Mouse (Mus musculus): ENCODE results near the gene Hcn2. TPM values are rescaled to one million over a fixed set of nuclear protein-coding genes. Genes with fewer than 3 reads are reported as not detected.

The Hcn2 gene
- 0.09 and 0.17 TPM in 2 replicates for polyA plus RNA-seq (2012; rRNA removed)
- not detected in 2 replicates for polyA plus RNA-seq (2014; fragmentation: Nextera tagmentation; extraction: Ambion mirVana)

DNA sequence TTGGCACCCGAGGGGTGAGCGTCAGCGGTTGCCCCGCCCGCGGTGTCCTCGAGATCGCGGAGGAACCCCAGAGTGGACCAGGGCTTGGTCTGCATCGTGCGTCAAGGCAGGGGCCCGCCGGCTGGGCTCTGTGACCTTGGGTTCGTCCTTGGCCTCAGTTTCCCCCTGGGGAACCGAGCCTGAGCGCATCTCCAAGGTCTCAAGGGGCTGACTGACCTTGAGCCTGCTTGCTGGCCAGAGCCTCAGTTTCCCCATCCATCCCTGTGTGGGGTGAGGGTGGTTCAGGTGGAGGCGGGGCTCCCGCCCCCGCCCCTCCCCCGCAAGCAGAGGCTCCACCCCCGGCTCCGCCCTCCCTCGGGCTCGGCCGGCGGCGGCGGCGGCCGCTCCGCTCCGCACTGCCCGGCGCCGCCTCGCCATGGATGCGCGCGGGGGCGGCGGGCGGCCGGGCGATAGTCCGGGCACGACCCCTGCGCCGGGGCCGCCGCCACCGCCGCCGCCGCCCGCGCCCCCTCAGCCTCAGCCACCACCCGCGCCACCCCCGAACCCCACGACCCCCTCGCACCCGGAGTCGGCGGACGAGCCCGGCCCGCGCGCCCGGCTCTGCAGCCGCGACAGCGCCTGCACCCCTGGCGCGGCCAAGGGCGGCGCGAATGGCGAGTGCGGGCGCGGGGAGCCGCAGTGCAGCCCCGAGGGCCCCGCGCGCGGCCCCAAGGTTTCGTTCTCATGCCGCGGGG lies at the start of gene Hcn2:
Gene Hcn2, plus strand, starts transcription at position 381 of the 734 bp plus-strand sequence.
- H3K27me3 ChIP-seq (ENCODE audit: control insufficient read depth, insufficient read depth, low read length), result peaks cover 45% of the 10 kb centered on the region

DNA sequence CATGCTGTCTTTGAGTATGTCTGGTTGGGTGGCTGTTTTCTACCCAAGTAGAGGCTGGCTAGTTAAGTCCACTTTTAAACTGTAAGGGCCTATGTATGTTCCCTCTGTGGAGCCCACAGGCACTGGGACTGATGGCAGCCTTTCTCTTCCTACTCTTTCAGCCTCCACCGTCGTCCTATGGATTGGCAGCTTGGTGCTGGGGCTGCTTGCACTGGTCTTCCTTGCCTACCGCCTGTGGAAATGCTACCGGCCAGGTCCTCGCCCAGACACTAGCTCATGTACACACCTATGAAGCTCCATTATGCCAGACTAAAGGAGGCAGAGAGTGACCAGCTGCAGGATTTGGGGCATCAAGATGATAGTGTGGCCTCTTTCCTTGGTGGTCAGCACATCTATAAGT lies 48.4 kb upstream of the Hcn2 start:
- DNase-seq (ENCODE audit: low read depth in 3 of 3, low spot score in 3 of 3), result no peak
- Histone ChIP-seq H3K4me2 (ENCODE audit: low read depth) (no peak overlapping the region; the same call in 1 of the 2 replicates), H3K27ac (no peak overlapping the region), H3K27me3 (ENCODE audit: control insufficient read depth, insufficient read depth, low read length) (no peaks in the 10 kb centered on the region), H3K9me3 (ENCODE audit: control insufficient read depth, low read length) (no peaks in the 10 kb centered on the region), H3K9ac (replicated peaks) (no peak overlapping the region; the same call in 1 of the 2 replicates), H3K4me1 (replicated peaks; ENCODE audit: control insufficient read depth in 2 of 2, insufficient read depth in 2 of 2, low read length in 1 of 2) (peaks cover 6 to 11% of the 10 kb centered on the region in 2 experiments), H3K36me3 (replicated peaks; ENCODE audit: control insufficient read depth, insufficient read depth, low read depth) (no peaks in the 10 kb centered on the region), H3K4me3 (ENCODE audit: insufficient read depth in 1 of 2, low read depth in 2 of 2, low read length in 2 of 2) (no peak overlapping the region)
- ATAC-seq (ENCODE audit: insufficient read depth), result no peak
- 65% methylated on average over 5 of the region's 5 CpGs for WGBS (ENCODE audit: insufficient replicate concordance)
- no peak for TF ChIP-seq CTCF (IDR thresholded peaks at IDR 0.05; ENCODE audit: low read depth)
- no peak for TF ChIP-seq EP300 (IDR thresholded peaks at IDR 0.05; ENCODE audit: low read depth)

More for the DNA sequence above, at the start of gene Hcn2:
- ATAC-seq (ENCODE audit: insufficient read depth) (no peak), DNase-seq (ENCODE audit: low read depth in 3 of 3, low spot score in 3 of 3) (no peak)
- Histone ChIP-seq H3K4me1 (replicated peaks; ENCODE audit: control insufficient read depth in 2 of 2, insufficient read depth in 2 of 2, low read length in 1 of 2) (peaks cover 7 to 16% of the 10 kb centered on the region in 2 experiments), H3K9ac (replicated peaks) (no peak within 1 kb of the TSS), H3K4me2 (ENCODE audit: low read depth) (peak within 1 kb of the TSS; percentile 59), H3K4me3 (ENCODE audit: insufficient read depth in 1 of 2, low read depth in 2 of 2, low read length in 2 of 2) (peak within 1 kb of the TSS; percentile 48 to 50), H3K36me3 (replicated peaks; ENCODE audit: control insufficient read depth, insufficient read depth, low read depth) (peaks cover 15% of the 10 kb centered on the region), H3K27ac (no peak within 1 kb of the TSS), H3K9me3 (ENCODE audit: control insufficient read depth, low read length) (no peaks in the 10 kb centered on the region)
- 1% methylated on average over 80 of the region's 91 CpGs for WGBS (ENCODE audit: insufficient replicate concordance)
- no peak for TF ChIP-seq CTCF (IDR thresholded peaks at IDR 0.05; ENCODE audit: low read depth)
- TF ChIP-seq EP300 (IDR thresholded peaks at IDR 0.05; ENCODE audit: low read depth), result no peak

DNA sequence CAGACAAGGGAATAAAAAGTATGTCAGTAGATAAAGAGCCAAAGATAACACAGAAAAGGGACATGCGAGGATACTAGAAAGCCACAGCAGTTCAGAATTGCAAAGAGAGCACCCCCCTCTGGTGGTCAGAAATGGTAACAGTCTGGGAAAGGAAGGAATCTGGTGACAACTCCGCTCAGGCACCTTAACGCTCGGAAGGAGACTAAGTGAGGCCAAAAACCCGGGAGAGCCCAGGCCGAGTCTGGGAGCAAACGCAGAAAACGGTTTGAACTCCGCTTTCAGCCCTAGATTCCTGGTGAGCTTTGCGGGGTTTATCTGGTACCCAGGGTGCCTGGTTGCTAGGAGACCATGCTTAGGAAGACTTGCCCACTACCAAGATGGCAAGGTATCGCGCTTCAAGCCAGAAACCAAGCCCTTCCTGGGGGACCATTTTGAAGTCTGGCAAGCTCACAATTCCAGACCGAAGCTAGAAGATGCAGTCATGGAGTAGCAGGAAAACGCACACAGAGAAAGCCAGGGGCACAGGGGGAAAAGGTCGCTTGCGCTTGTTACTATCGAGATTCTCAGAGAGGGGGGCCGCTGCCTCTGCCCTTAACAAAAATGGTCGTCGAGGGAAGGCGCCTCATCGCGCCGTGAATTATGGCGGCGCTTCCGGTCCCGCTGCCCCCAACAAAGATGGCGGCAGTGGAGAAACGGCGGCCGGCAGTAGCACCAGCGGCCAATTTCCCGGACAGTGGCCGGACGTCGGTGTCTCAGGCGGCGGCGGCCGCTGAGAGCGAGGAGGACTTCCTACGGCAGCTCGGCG lies 47.5 kb upstream of the Hcn2 start, which contains the start of gene Tpgs1:
Gene Tpgs1, plus strand, starts transcription at position 599 of the 805 bp plus-strand sequence.
- DNase-seq (ENCODE audit: low read depth in 3 of 3, low spot score in 3 of 3), result peak; percentile 73 to 83 (median 74)
- Histone ChIP-seq H3K27me3 (ENCODE audit: control insufficient read depth, insufficient read depth, low read length) (no peaks in the 10 kb centered on the region), H3K4me3 (ENCODE audit: insufficient read depth in 1 of 2, low read depth in 2 of 2, low read length in 2 of 2) (peak within 1 kb of the TSS; percentile 81 to 87), H3K36me3 (replicated peaks; ENCODE audit: control insufficient read depth, insufficient read depth, low read depth) (no peaks in the 10 kb centered on the region), H3K27ac (peak within 1 kb of the TSS; percentile 46), H3K9me3 (ENCODE audit: control insufficient read depth, low read length) (no peaks in the 10 kb centered on the region), H3K4me2 (ENCODE audit: low read depth) (peak within 1 kb of the TSS; percentile 92), H3K4me1 (replicated peaks; ENCODE audit: control insufficient read depth in 2 of 2, insufficient read depth in 2 of 2, low read length in 1 of 2) (peaks cover 6 to 11% of the 10 kb centered on the region in 2 experiments), H3K9ac (replicated peaks) (peak within 1 kb of the TSS; percentile 80)
- under 1% methylated on average over 45 of the region's 45 CpGs for WGBS (ENCODE audit: insufficient replicate concordance)
- peak; percentile 79 for ATAC-seq (ENCODE audit: insufficient read depth)
- TF ChIP-seq EP300 (IDR thresholded peaks at IDR 0.05; ENCODE audit: low read depth) (no peak), CTCF (IDR thresholded peaks at IDR 0.05; ENCODE audit: low read depth) (peak; percentile 89)

DNA sequence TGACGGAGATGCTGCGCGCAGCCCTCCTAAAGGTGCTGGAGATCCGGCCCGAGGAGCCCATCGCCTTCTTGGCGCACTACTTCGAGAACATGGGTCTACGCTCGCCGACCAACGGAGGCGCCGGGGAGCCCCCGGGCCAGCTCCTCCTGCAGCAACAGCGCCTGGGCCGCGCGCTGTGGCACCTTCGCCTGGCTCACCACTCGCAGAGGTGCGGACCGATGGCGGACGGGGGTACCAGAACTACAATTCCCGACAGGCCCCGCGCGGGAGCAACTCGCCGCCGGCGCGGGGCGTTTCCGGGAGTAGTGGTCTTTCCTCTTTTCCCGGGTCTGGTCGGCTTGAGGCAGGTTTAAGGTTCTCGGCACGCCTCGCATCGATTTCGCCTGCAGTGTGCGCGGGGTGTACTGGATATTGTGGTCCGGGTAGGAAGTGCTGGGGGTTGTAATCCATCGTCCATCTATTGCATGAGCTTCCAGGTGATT lies 46.8 kb upstream of the Hcn2 start:
- peak; percentile 62 for ATAC-seq (ENCODE audit: insufficient read depth)
- Histone ChIP-seq H3K4me3 (ENCODE audit: insufficient read depth in 1 of 2, low read depth in 2 of 2, low read length in 2 of 2) (peak overlapping the region; percentile 81 to 87), H3K36me3 (replicated peaks; ENCODE audit: control insufficient read depth, insufficient read depth, low read depth) (no peaks in the 10 kb centered on the region), H3K9ac (replicated peaks) (peak overlapping the region; percentile 80), H3K4me2 (ENCODE audit: low read depth) (peak overlapping the region; percentile 92), H3K9me3 (ENCODE audit: control insufficient read depth, low read length) (no peaks in the 10 kb centered on the region), H3K27ac (peak overlapping the region; percentile 46), H3K4me1 (replicated peaks; ENCODE audit: control insufficient read depth in 2 of 2, insufficient read depth in 2 of 2, low read length in 1 of 2) (peaks cover 6 to 11% of the 10 kb centered on the region in 2 experiments), H3K27me3 (ENCODE audit: control insufficient read depth, insufficient read depth, low read length) (no peaks in the 10 kb centered on the region)
- no peak for TF ChIP-seq EP300 (IDR thresholded peaks at IDR 0.05; ENCODE audit: low read depth)
- no peak for TF ChIP-seq CTCF (IDR thresholded peaks at IDR 0.05; ENCODE audit: low read depth)
- under 1% methylated on average over 47 of the region's 47 CpGs for WGBS (ENCODE audit: insufficient replicate concordance)
- DNase-seq (ENCODE audit: low read depth in 3 of 3, low spot score in 3 of 3), result peak in 1 of 3 experiments; percentile 47
